Mouse (Mus musculus): ENCODE data around the gene Cdyl2. TPM values are rescaled to one million over a fixed set of nuclear protein-coding genes. Genes with fewer than 3 reads are reported as not detected.

The Cdyl2 gene
- polyA plus RNA-seq, 1 experiment from 2014 or later = 10.2 TPM

DNA sequence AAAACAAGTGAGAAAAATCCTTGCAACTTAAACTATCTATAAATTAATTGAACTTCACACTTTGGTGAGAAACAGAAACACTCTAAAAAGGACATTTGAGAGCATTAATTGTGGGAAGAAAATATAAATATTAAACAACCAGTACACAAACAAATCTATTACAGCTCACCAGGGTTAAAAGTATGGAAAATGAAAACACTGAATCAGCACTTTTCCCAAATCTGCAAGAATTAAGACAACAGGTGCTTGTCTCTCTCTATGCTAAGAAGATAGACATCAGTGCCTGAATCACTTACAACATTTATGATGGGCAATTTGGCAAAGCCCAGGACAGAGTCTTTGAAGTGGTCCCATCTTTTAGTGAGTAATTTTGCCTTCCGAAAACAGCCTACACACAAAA lies 56.6 kb downstream of the Cdyl2 start:
- H3K36me3 ChIP-seq (ENCODE audit: control insufficient read depth, insufficient read depth, low read length) = no peaks in the 10 kb centered on the region
- no peak overlapping the region for H3K27ac ChIP-seq (ENCODE audit: low read depth, low read length)
- no peaks in the 10 kb centered on the region for H3K9me3 ChIP-seq (ENCODE audit: control insufficient read depth, low read length)
- H3K4me3 ChIP-seq (ENCODE audit: low read depth, low read length) = no peak overlapping the region
- H3K4me1 ChIP-seq (ENCODE audit: control insufficient read depth, insufficient read depth, low read length) = no peaks in the 10 kb centered on the region
- DNase-seq (ENCODE audit: low spot score) (no peak), ATAC-seq (ENCODE audit: insufficient read depth, low FRiP score, low TSS enrichment) (no peak)
- WGBS = 72% methylated on average over 1 of the region's 1 CpGs
- H3K9ac ChIP-seq (ENCODE audit: low read length) = no peak overlapping the region
- H3K27me3 ChIP-seq (ENCODE audit: control insufficient read depth, insufficient read depth, low read length) = no peaks in the 10 kb centered on the region
- H3K4me2 ChIP-seq (ENCODE audit: low read depth) = no peak overlapping the region

DNA sequence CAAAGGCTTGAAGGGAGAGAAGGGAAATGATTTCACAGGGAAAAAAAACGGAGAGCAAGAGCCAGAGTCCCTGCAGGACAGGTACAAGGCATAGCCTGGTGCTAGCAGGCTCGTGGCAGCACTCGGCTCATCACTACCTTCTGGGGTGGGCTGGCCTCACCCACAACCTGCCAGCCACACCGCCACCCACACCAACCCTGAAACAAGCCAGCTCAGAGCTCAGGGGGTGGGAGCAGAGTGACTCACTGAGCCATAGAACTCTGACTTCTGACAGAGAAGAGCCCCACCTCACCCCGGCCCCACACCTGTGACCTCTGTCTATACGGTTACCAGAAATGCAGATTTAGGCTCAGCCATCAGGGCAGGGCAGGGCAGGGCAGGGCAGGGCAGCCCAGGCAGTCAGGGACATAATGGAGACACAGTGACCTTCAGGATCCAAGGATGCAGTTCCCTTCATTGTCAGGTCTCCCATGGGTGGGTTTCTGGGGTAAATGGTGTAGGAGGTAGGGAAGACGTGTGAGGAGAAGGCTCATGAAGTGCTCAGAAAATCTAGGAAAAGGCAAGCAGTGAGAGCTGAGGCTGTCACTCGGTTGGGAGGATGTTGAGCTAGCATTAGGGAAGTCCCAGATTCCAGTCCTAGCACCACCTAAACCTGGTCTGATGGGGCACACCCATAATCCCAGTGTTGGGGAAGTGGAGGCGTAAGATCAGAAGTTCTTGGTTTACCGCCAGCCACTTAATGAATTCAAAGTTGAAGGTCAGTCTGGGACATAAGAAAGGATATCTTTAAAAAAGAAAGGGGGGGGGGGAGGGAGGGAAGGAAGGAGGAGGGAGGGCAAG lies 58.6 kb downstream of the Cdyl2 start:
- WGBS = 77% methylated on average over 10 of the region's 10 CpGs
- no peak for ATAC-seq (ENCODE audit: insufficient read depth, low FRiP score, low TSS enrichment)
- no peak for DNase-seq (ENCODE audit: low spot score)

DNA sequence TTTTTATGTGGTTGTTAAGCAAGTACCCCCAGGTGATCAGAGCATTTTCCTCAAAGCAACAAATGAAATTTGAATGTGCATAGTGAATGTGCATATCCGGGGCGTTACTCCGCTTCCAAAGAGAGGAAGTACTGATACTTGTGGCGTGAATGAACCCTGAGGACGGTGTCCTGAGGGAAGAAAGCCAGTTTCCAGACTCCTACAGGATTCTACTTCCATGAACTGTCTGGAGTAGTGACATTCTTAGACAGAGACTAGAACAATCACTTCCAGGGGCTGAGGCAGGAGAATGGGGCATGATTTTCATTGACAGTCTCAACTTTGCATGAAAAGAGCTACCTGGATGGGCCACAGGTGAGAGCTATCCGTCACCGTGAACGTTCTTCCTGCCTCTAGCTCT lies 59.3 kb downstream of the Cdyl2 start:
- ATAC-seq (ENCODE audit: insufficient read depth, low FRiP score, low TSS enrichment) = no peak
- WGBS = 84% methylated on average over 8 of the region's 8 CpGs

More for the DNA sequence above, 58.6 kb downstream of the Cdyl2 start:
- Histone ChIP-seq H3K27ac (ENCODE audit: low read depth, low read length) (no peak overlapping the region), H3K4me3 (ENCODE audit: low read depth, low read length) (no peak overlapping the region), H3K36me3 (ENCODE audit: control insufficient read depth, insufficient read depth, low read length) (no peaks in the 10 kb centered on the region; the same call in 1 of the 2 replicates), H3K9ac (ENCODE audit: low read length) (no peak overlapping the region), H3K4me2 (ENCODE audit: low read depth) (no peak overlapping the region), H3K27me3 (ENCODE audit: control insufficient read depth, insufficient read depth, low read length) (no peaks in the 10 kb centered on the region), H3K9me3 (ENCODE audit: control insufficient read depth, low read length) (no peaks in the 10 kb centered on the region), H3K4me1 (ENCODE audit: control insufficient read depth, insufficient read depth, low read length) (no peaks in the 10 kb centered on the region)

DNA sequence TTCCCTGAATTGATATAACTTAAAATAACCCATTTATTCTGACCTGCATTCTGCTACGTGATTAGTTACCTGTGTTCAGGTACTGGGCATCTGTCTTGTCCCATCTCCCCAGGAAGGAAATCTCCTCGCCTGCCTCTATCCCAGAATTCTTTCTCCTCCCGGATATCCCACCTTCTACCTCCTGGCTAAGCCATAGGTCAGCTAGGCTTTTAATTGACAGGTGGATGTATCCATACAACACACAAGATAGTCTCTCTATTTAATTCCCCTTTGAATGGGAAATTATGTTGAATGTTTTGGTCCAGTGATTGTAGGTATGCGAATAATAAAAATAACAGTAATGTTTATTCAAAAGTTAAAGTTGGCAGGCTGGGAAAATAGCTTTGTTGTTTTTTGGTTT lies 59.7 kb downstream of the Cdyl2 start:
- DNase-seq (ENCODE audit: low spot score) (no peak), ATAC-seq (ENCODE audit: insufficient read depth, low FRiP score, low TSS enrichment) (no peak)
- WGBS = 87% methylated on average over 4 of the region's 4 CpGs
- no peaks in the 10 kb centered on the region for H3K4me1 ChIP-seq (ENCODE audit: control insufficient read depth, insufficient read depth, low read length)
- no peaks in the 10 kb centered on the region for H3K27me3 ChIP-seq (ENCODE audit: control insufficient read depth, insufficient read depth, low read length)
- no peaks in the 10 kb centered on the region; the same call in 1 of the 2 replicates for H3K36me3 ChIP-seq (ENCODE audit: control insufficient read depth, insufficient read depth, low read length)
- H3K9me3 ChIP-seq (ENCODE audit: control insufficient read depth, low read length) = no peaks in the 10 kb centered on the region
- H3K4me2 ChIP-seq (ENCODE audit: low read depth) = no peak overlapping the region
- no peak overlapping the region for H3K4me3 ChIP-seq (ENCODE audit: low read depth, low read length)
- no peak overlapping the region for H3K27ac ChIP-seq (ENCODE audit: low read depth, low read length)
- H3K9ac ChIP-seq (ENCODE audit: low read length) = no peak overlapping the region

More for the DNA sequence above, 59.3 kb downstream of the Cdyl2 start:
- Histone ChIP-seq H3K27me3 (ENCODE audit: control insufficient read depth, insufficient read depth, low read length) (no peaks in the 10 kb centered on the region), H3K4me3 (ENCODE audit: low read depth, low read length) (no peak overlapping the region), H3K9ac (ENCODE audit: low read length) (no peak overlapping the region), H3K4me2 (ENCODE audit: low read depth) (no peak overlapping the region), H3K27ac (ENCODE audit: low read depth, low read length) (no peak overlapping the region), H3K4me1 (ENCODE audit: control insufficient read depth, insufficient read depth, low read length) (no peaks in the 10 kb centered on the region), H3K9me3 (ENCODE audit: control insufficient read depth, low read length) (no peaks in the 10 kb centered on the region), H3K36me3 (ENCODE audit: control insufficient read depth, insufficient read depth, low read length) (no peaks in the 10 kb centered on the region; the same call in 1 of the 2 replicates)
- no peak for DNase-seq (ENCODE audit: low spot score)

DNA sequence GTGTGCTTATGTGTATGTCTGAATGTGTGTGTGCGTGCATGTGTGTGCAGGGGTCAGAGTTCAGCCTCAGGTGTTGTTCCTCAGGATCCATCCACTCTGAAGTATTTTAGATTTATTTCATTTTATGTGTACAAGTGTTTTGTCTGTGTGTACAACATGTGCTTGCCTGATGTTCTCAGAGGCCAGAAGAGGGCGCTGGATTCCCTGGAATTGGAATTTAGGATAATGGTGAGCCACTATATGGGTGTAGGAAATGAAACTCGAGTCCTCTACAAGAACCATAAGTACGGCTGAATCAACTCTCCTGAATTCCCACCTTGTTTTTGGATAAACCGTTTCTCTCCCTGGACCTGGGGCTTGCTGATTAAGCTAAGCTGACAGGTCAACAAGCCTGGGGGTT lies 61.2 kb downstream of the Cdyl2 start:
- no peak for DNase-seq (ENCODE audit: low spot score)
- H3K4me3 ChIP-seq (ENCODE audit: low read depth, low read length) = no peak overlapping the region
- 66% methylated on average over 5 of the region's 5 CpGs for WGBS

DNA sequence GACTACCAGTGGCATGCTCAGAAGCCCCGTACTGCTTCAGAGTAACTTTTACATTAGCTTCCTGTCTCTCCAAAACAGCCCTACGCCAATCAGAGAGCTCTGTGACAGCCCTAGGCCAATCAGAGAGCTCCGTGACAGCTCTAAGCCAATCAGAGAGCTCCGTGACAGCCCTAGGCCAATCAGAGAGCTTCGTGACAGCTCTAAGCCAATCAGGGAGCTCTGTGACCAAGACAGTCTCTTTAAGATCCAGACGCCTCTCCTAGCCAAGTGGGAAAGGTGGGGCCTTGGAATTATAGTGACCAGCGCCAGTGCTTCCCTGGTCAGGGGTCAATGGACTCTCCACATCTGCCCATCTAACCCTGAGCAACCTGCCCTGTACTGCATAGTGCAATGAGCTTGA lies 62.2 kb downstream of the Cdyl2 start:
- WGBS = 87% methylated on average over 7 of the region's 7 CpGs
- Histone ChIP-seq H3K36me3 (ENCODE audit: control insufficient read depth, insufficient read depth, low read length) (no peaks in the 10 kb centered on the region; the same call in 1 of the 2 replicates), H3K4me3 (ENCODE audit: low read depth, low read length) (no peak overlapping the region), H3K9me3 (ENCODE audit: control insufficient read depth, low read length) (no peaks in the 10 kb centered on the region), H3K27ac (ENCODE audit: low read depth, low read length) (no peak overlapping the region), H3K4me2 (ENCODE audit: low read depth) (no peak overlapping the region), H3K4me1 (ENCODE audit: control insufficient read depth, insufficient read depth, low read length) (no peaks in the 10 kb centered on the region), H3K27me3 (ENCODE audit: control insufficient read depth, insufficient read depth, low read length) (no peaks in the 10 kb centered on the region), H3K9ac (ENCODE audit: low read length) (no peak overlapping the region)
- ATAC-seq (ENCODE audit: insufficient read depth, low FRiP score, low TSS enrichment) (no peak), DNase-seq (ENCODE audit: low spot score) (no peak)

More for the DNA sequence above, 61.2 kb downstream of the Cdyl2 start:
- Histone ChIP-seq H3K27me3 (ENCODE audit: control insufficient read depth, insufficient read depth, low read length) (no peaks in the 10 kb centered on the region), H3K4me1 (ENCODE audit: control insufficient read depth, insufficient read depth, low read length) (no peaks in the 10 kb centered on the region), H3K9ac (ENCODE audit: low read length) (no peak overlapping the region), H3K36me3 (ENCODE audit: control insufficient read depth, insufficient read depth, low read length) (no peaks in the 10 kb centered on the region; the same call in 1 of the 2 replicates), H3K27ac (ENCODE audit: low read depth, low read length) (no peak overlapping the region), H3K4me2 (ENCODE audit: low read depth) (no peak overlapping the region), H3K9me3 (ENCODE audit: control insufficient read depth, low read length) (no peaks in the 10 kb centered on the region)
- ATAC-seq (ENCODE audit: insufficient read depth, low FRiP score, low TSS enrichment) = no peak

DNA sequence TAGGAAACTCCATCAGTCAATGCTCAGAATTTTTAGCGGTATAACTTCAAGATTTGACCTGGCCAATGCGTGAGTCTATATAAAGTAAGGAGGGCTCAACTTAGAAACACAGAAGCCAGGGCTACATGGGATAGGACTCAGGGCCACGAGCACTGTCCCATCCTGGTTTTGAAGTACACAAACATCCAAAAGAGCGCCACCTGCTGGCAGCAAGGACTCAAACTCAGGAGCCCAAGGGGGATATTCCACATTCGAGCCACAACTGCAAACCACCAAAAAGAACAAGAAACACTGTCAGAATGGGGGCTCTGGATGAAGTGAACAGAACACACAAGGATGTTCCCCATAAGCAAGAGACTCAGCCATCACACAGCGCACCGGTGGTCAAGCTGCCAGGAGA lies 63.8 kb downstream of the Cdyl2 start:
- H3K4me2 ChIP-seq (ENCODE audit: low read depth) = no peak overlapping the region
- DNase-seq (ENCODE audit: low spot score) = no peak
- no peak for ATAC-seq (ENCODE audit: insufficient read depth, low FRiP score, low TSS enrichment)
- H3K36me3 ChIP-seq (ENCODE audit: control insufficient read depth, insufficient read depth, low read length) = no peaks in the 10 kb centered on the region; the same call in 1 of the 2 replicates
- no peaks in the 10 kb centered on the region for H3K27me3 ChIP-seq (ENCODE audit: control insufficient read depth, insufficient read depth, low read length)
- no peak overlapping the region for H3K27ac ChIP-seq (ENCODE audit: low read depth, low read length)
- H3K9ac ChIP-seq (ENCODE audit: low read length) = no peak overlapping the region
- 94% methylated on average over 7 of the region's 7 CpGs for WGBS
- H3K4me1 ChIP-seq (ENCODE audit: control insufficient read depth, insufficient read depth, low read length) = no peaks in the 10 kb centered on the region
- H3K9me3 ChIP-seq (ENCODE audit: control insufficient read depth, low read length) = no peaks in the 10 kb centered on the region
- no peak overlapping the region for H3K4me3 ChIP-seq (ENCODE audit: low read depth, low read length)

DNA sequence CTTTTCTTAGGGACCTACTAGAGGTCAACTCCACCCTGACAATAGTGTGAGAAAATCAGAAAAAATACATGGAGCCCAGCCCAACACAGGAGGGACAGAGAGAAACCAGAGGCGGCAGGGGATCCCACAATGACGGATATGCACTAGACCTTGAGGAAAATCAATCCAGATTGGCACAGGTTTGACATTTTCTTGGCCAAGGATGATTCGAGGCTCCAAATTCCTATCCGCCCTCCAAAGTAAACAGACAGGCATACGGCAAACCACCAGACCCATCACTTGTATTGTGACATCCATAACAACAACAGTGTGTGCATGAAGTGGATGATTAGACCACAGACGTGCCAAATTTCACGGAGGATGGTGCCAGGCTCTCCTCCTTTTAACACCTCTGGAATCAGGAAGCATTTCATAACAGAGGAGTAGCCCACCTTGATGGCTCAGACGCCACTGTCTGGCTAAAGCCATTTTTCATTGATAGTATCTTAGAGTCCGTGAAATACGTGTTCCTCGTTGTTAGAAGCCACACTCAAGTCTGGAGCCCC lies 65.9 kb downstream of the Cdyl2 start:
- WGBS = 88% methylated on average over 11 of the region's 11 CpGs
- DNase-seq (ENCODE audit: low spot score) (no peak), ATAC-seq (ENCODE audit: insufficient read depth, low FRiP score, low TSS enrichment) (no peak)
- no peaks in the 10 kb centered on the region for H3K4me1 ChIP-seq (ENCODE audit: control insufficient read depth, insufficient read depth, low read length)
- H3K36me3 ChIP-seq (ENCODE audit: control insufficient read depth, insufficient read depth, low read length) = no peaks in the 10 kb centered on the region; the same call in 1 of the 2 replicates
- no peak overlapping the region for H3K27ac ChIP-seq (ENCODE audit: low read depth, low read length)
- H3K4me3 ChIP-seq (ENCODE audit: low read depth, low read length) = no peak overlapping the region
- no peaks in the 10 kb centered on the region for H3K27me3 ChIP-seq (ENCODE audit: control insufficient read depth, insufficient read depth, low read length)
- H3K9me3 ChIP-seq (ENCODE audit: control insufficient read depth, low read length) = no peaks in the 10 kb centered on the region
- H3K9ac ChIP-seq (ENCODE audit: low read length) = no peak overlapping the region
- H3K4me2 ChIP-seq (ENCODE audit: low read depth) = no peak overlapping the region

DNA sequence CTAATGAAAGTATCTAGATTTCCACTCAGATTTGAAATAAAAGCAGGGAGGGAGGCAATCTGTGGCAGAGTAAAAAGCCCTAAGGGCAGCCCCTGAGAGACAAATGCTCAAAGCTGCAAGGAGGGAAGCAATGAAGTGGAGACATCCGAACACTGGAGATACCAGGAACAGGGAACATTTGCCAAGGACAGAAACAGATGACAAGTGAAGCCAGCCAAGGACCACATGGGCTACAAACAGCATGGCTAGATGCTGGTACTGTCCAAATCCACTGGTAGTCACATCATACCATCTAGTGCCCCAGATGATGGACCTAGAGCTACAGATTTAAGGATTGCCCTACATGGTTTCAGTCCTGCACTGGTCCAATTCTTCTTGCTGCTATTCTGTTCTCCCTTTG lies 71.3 kb downstream of the Cdyl2 start:
- WGBS = 87% methylated on average over 1 of the region's 1 CpGs
- DNase-seq (ENCODE audit: low spot score) = no peak
- H3K27ac ChIP-seq (ENCODE audit: low read depth, low read length) = no peak overlapping the region
- H3K27me3 ChIP-seq (ENCODE audit: control insufficient read depth, insufficient read depth, low read length) = no peaks in the 10 kb centered on the region
- no peaks in the 10 kb centered on the region for H3K4me1 ChIP-seq (ENCODE audit: control insufficient read depth, insufficient read depth, low read length)
- no peak for ATAC-seq (ENCODE audit: insufficient read depth, low FRiP score, low TSS enrichment)
- H3K36me3 ChIP-seq (ENCODE audit: control insufficient read depth, insufficient read depth, low read length) = no peaks in the 10 kb centered on the region
- no peak overlapping the region for H3K4me3 ChIP-seq (ENCODE audit: low read depth, low read length)
- no peak overlapping the region for H3K4me2 ChIP-seq (ENCODE audit: low read depth)
- H3K9me3 ChIP-seq (ENCODE audit: control insufficient read depth, low read length) = no peaks in the 10 kb centered on the region
- no peak overlapping the region for H3K9ac ChIP-seq (ENCODE audit: low read length)

Data from neural tube, embryonic 11.5 days (tissue).